Mouse (Mus musculus) liver, embryonic 14.5 days (tissue): ENCODE measurements around the gene Exoc4.

ENCODE experiments used
- CTCF ChIP-seq: IDR thresholded peaks from 2 replicates; pipeline ENCODE4 v1.5.1; 2016; ENCODE audit warnings: antibody characterized with exemption, low read depth, control low read depth
- EP300 ChIP-seq: IDR thresholded peaks from 2 replicates; pipeline ENCODE4 v1.6.1; 2016; ENCODE audit warnings: antibody characterized with exemption, low read depth

DNA sequence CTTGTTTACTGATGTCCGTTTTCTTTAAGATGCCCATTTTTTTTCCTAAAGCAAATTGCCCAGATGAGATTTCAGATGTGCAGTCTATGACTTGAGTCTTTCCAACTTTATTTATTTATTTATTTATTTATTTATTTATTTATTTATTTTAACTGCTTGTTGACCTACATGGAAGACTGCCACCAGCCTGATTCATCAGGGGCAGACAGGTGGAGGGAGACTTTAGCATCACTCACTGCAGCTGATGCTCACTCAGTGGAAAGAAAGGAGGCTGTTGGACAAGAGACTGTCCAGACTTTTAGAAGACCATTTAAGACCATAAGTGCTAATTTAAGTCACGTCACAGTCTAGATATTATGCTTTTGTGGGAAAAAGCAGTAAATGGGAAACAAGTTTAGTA lies 313.0 kb downstream of the Exoc4 start:
- no peak for TF ChIP-seq CTCF
- TF ChIP-seq EP300 = no peak
